Mouse (Mus musculus) limb, embryonic 11.5 days (tissue): ENCODE measurements at regions not wholly inside any gene's neighbourhood (a gene's known extent, or its start where the extent isn't known, plus 50 kb on each side); places are given as distances from the start of the nearest gene placed in this dataset.

ENCODE experiments used
- ATAC-seq: fragments of 200-750 bp; cut with Nextera tagmentation; 2 replicates; pipeline ENCODE4 v1.8.0; 2017; ENCODE audit warnings: low read depth; ENCODE audit not compliant: insufficient number of reproducible peaks, low FRiP score, low TSS enrichment
- DNase-seq: peaks from one replicate; pipeline ENCODE4 v3.0.0-alpha.2; 2015; ENCODE audit warnings: low spot score
- H3K27ac ChIP-seq: fragments of 300-500 bp; sonication (generic); replicated peaks from 2 replicates; pipeline ENCODE4 v1.5.1; 2014; ENCODE audit warnings: low read depth, mild to moderate bottlenecking, low read length
- H3K27me3 ChIP-seq: fragments of 300-500 bp; sonication (generic); 2 replicates; pipeline ENCODE4 v1.6.1; 2014; ENCODE audit warnings: mild to moderate bottlenecking, low read length, mixed read lengths; ENCODE audit not compliant: control insufficient read depth, insufficient read depth
- H3K36me3 ChIP-seq: fragments of 300-500 bp; sonication (generic); 2 replicates; pipeline ENCODE4 v1.6.1; 2014; ENCODE audit warnings: mild to moderate bottlenecking, low read length, moderate library complexity, mixed read lengths; ENCODE audit not compliant: control insufficient read depth, insufficient read depth
- H3K4me1 ChIP-seq: fragments of 300-500 bp; sonication (generic); 2 replicates; pipeline ENCODE4 v1.6.1; 2014; ENCODE audit warnings: low read length, mixed read lengths; ENCODE audit not compliant: control insufficient read depth, insufficient read depth
- H3K4me2 ChIP-seq: fragments of 300-500 bp; sonication (generic); 2 replicates; pipeline ENCODE4 v1.6.1; 2014; ENCODE audit warnings: low read depth, mild to moderate bottlenecking, moderate library complexity; ENCODE audit not compliant: severe bottlenecking
- H3K4me3 ChIP-seq: fragments of 300-500 bp; sonication (generic); 2 replicates; pipeline ENCODE4 v1.5.1; 2014; ENCODE audit warnings: low read depth, low read length
- H3K9ac ChIP-seq: fragments of 300-500 bp; sonication (generic); 2 replicates; pipeline ENCODE4 v1.6.1; 2014; ENCODE audit warnings: mild to moderate bottlenecking, low read length
- H3K9me3 ChIP-seq: fragments of 300-500 bp; sonication (generic); 2 replicates; pipeline ENCODE4 v1.6.1; 2016; ENCODE audit warnings: low read length; ENCODE audit not compliant: control insufficient read depth
- WGBS: fragments of 180-500 bp; shearing (Covaris S2); extraction: QIAGEN DNeasy Blood & Tissue Kit; methylation state at CpG from one replicate; pipeline ENCODE4 v1.1.7; 2014; 5-methylcytosine and 5-hydroxymethylcytosine counted together

GRCm38 (mm10) chr2:138640654-138641053, 384.3 kb downstream of the Btbd3 start:
- Histone ChIP-seq H3K27ac (no peak overlapping the region), H3K27me3 (no peaks in the 10 kb centered on the region), H3K4me2 (no peak overlapping the region), H3K4me1 (no peaks in the 10 kb centered on the region), H3K9me3 (no peaks in the 10 kb centered on the region), H3K9ac (no peak overlapping the region), H3K36me3 (no peaks in the 10 kb centered on the region), H3K4me3 (no peak overlapping the region)
- DNase-seq: no peak
- ATAC-seq: no peak
- WGBS: 80% methylated on average over 2 of the region's 2 CpGs

DNA sequence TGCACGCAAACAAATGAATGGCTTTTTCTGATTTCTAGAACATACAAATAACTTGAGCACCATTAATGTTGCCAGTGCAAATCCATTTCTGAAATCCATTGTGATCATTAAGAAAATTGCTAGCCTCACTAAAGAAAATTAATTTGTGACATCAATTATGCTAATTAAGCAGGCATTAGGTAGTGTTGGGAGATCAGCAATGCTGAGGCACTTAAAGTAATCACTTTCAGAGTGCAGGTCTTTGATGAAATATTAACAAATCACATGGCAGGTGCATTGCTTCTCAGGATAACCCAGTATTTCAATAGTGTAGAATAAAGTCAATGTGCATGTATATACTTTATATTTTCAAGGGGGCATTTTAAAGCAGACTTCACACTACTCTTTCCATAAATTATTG, 385.0 kb downstream of the Btbd3 start:
- 100% methylated on average over 1 of the region's 1 CpGs for WGBS
- no peak overlapping the region for H3K27ac ChIP-seq
- no peaks in the 10 kb centered on the region for H3K4me1 ChIP-seq
- H3K9ac ChIP-seq: no peak overlapping the region
- H3K36me3 ChIP-seq: no peaks in the 10 kb centered on the region
- no peaks in the 10 kb centered on the region for H3K9me3 ChIP-seq
- H3K27me3 ChIP-seq: no peaks in the 10 kb centered on the region
- H3K4me3 ChIP-seq: no peak overlapping the region
- ATAC-seq: no peak
- no peak for DNase-seq
- H3K4me2 ChIP-seq: no peak overlapping the region

DNA sequence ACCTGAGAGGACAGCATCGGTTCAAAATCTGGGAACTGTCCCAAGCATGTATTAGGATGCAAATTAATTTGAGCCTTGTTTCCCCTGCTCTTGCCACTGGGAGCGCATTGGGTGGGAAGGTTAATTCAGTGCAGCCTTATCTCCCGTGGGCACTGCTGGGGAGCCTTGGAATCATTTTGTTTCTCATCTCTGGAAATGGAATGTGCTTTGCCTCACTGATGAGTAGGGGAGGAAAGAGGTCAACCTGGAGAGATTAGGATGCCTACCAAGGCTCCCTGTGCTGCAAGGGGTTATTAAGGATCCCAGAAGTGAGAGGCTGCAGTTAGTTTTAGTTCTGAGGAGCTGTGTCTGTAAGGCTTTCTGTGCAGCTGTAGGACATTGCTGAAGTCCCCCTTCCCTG, 392.3 kb downstream of the Btbd3 start:
- H3K9ac ChIP-seq: no peak overlapping the region
- H3K9me3 ChIP-seq: no peaks in the 10 kb centered on the region
- H3K4me2 ChIP-seq: no peak overlapping the region
- no peak overlapping the region for H3K4me3 ChIP-seq
- no peak for ATAC-seq
- WGBS: 74% methylated on average over 3 of the region's 3 CpGs
- H3K27ac ChIP-seq: no peak overlapping the region
- no peak for DNase-seq
- H3K4me1 ChIP-seq: no peaks in the 10 kb centered on the region
- H3K27me3 ChIP-seq: no peaks in the 10 kb centered on the region
- no peaks in the 10 kb centered on the region for H3K36me3 ChIP-seq

DNA sequence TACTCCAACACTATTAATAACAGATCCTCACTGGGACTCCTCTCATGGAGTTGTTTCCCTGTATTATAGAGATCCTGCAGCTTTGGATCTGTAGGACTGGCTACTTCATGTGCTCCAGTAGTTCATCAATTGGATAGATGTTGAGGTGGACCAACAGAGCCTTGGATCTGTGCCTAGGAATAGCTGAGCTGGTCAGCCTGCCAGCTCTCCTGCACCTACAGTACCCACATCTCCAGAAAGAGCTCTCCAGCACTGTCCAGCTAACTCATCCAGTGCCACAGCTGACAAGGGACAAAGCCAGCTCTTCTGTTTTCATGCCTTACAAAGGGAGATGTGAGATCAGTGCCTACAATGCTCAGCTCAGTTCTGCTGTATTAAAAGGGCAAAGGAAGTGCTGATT, 403.0 kb downstream of the Btbd3 start:
- Histone ChIP-seq H3K4me1 (no peaks in the 10 kb centered on the region), H3K9me3 (no peaks in the 10 kb centered on the region), H3K4me3 (no peak overlapping the region), H3K27me3 (no peaks in the 10 kb centered on the region), H3K9ac (no peak overlapping the region), H3K27ac (no peak overlapping the region), H3K36me3 (no peaks in the 10 kb centered on the region), H3K4me2 (no peak overlapping the region)
- no peak for DNase-seq
- ATAC-seq: no peak

DNA sequence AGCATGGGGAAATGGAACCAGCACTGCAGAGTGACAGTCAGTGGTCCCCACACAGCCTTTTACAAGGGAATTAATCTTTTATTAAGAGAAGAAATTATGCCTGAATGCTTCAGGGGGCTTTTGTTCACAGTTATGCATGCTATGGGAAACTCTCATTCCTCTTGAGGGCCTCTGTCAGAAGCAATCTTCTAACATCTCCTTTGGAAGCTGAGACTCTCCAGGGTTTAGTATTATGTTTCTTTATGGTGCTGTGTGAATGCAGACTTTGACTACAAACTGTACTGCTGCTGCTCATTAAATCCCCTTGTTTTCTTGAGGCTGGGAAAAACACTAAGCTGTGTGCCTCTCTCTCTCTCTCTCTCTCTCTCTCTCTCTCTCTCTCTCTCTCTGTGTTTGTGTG, 413.9 kb downstream of the Btbd3 start:
- ATAC-seq (no peak), DNase-seq (no peak)
- H3K27me3 ChIP-seq: no peaks in the 10 kb centered on the region
- H3K4me1 ChIP-seq: no peaks in the 10 kb centered on the region
- no peaks in the 10 kb centered on the region for H3K36me3 ChIP-seq
- no peak overlapping the region for H3K4me2 ChIP-seq
- no peaks in the 10 kb centered on the region for H3K9me3 ChIP-seq
- H3K4me3 ChIP-seq: no peak overlapping the region
- H3K9ac ChIP-seq: no peak overlapping the region
- H3K27ac ChIP-seq: no peak overlapping the region

DNA sequence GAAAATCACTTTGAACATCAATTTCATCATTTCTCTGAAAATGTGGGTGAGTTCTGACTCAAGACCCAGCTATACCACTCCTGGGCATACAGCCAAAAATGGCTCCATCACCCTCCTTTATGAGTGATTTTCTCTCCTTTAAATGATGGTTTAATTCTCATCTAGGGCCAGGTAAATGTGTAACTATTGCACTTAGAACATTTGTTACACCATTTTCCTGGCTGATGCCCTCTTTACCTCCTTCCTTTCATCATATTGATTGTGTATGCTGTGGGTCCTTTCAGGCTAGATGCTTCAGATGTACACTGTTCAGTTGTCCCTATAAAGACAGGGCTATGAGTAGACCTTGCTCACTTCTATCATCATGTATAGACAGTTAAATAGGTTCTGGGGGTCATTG, 418.4 kb downstream of the Btbd3 start:
- H3K27ac ChIP-seq: no peak overlapping the region
- no peaks in the 10 kb centered on the region for H3K36me3 ChIP-seq
- H3K9ac ChIP-seq: no peak overlapping the region
- no peak for ATAC-seq
- H3K4me1 ChIP-seq: no peaks in the 10 kb centered on the region
- H3K9me3 ChIP-seq: no peaks in the 10 kb centered on the region
- no peaks in the 10 kb centered on the region for H3K27me3 ChIP-seq
- no peak overlapping the region for H3K4me3 ChIP-seq
- no peak overlapping the region for H3K4me2 ChIP-seq
- no peak for DNase-seq

GRCm38 (mm10) chr2:138675229-138676065, 419.1 kb downstream of the Btbd3 start:
- Histone ChIP-seq H3K4me3 (no peak overlapping the region), H3K9ac (no peak overlapping the region), H3K36me3 (no peaks in the 10 kb centered on the region), H3K27ac (no peak overlapping the region), H3K4me2 (no peak overlapping the region), H3K27me3 (no peaks in the 10 kb centered on the region), H3K9me3 (no peaks in the 10 kb centered on the region), H3K4me1 (no peaks in the 10 kb centered on the region)
- 85% methylated on average over 3 of the region's 3 CpGs for WGBS
- no peak for DNase-seq
- ATAC-seq: no peak

- Histone ChIP-seq H3K9ac (no peak overlapping the region), H3K36me3 (no peaks in the 10 kb centered on the region), H3K9me3 (no peaks in the 10 kb centered on the region), H3K27me3 (no peaks in the 10 kb centered on the region), H3K4me2 (no peak overlapping the region), H3K4me1 (no peaks in the 10 kb centered on the region), H3K4me3 (no peak overlapping the region), H3K27ac (no peak overlapping the region)
- no peak for DNase-seq
- ATAC-seq: no peak
Measured at GRCm38 (mm10) chr2:138688140-138688871, 431.9 kb downstream of the Btbd3 start.
